9 mouse cellular contexts compared by ENCODE assay signal in the genomic region with DNA sequence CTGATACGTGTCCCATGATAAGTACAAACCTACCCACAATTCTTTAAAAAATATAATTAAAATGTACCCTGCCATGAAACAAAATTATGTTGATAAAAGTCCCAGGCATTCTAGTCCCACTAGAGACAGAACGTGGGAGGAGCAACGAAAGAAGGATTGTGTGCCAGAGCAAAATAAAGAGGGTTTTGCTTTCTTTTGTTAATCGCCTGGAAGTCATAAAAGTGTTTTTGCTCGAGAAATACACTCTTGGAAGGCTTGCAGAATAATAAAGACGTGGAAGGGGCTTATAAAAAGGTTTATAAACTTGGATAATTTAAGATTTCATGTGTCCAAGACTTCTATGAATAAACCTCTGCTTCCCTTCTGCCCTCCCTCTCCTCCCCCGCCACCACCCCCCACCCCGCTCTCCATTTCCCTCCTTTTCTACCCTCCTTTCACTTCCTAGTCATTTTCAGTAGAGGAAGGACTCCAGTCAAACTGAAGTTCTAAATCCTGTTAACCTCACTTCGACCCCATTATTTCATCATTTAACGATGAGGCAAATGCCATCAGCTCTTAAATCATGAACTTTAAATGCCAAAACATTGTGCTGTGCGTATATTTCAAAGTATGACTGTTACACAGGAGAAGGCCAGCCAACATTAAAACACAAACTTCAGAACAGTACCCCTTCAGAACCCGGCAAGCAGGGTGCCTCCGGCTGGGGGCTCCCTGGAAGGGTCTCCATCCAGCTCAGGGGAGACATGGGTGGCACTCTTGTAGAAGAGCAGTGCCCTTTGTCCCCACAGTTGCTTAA. TPM values are rescaled to one million over a fixed set of nuclear protein-coding genes. Genes with fewer than 3 reads are reported as not detected.
DNase-seq lines count a peak whose midpoint lies in the region; ATAC-seq and TF ChIP-seq lines count a peak whose summit lies in the region.
"Had no signal": no experiment of that assay in that cellular context is flagged by ENCODE, and none has a peak within 500 bp of the region (broad histone marks: within the 10 kb centered on the region; RNA-seq: fewer than 3 reads in every experiment).

No protein-coding gene starts in this region.

- no peak for DNase-seq in heart, adult 2 months
- no peak for DNase-seq in heart, postnatal 25 days (ENCODE audit: low spot score)
- peak; percentile 4 to 12 for DNase-seq in adrenal gland, postnatal 4 days (ENCODE audit: low spot score in 2 of 2)
- peak; percentile 95 for DNase-seq in hindlimb bud, embryonic 11.5 days (ENCODE audit: extremely low spot score, low read depth, low spot score)
- DNase-seq in cerebellum, adult 9-11 months = no peak
- no peak for DNase-seq in cerebellum, adult 9-10 months
- DNase-seq in midbrain, postnatal 0 days (ENCODE audit: low spot score) = no peak

- H3K4me1 ChIP-seq in heart, adult 2 months (ENCODE audit: control insufficient read depth, insufficient read depth, low read length) = peaks cover 19% of the 10 kb centered on the region
- peaks cover 32% of the 10 kb centered on the region for H3K4me1 ChIP-seq in lung, embryonic 15.5 days
- peaks cover 9% of the 10 kb centered on the region; the same call in 1 of the 2 replicates for H3K4me1 ChIP-seq in midbrain, postnatal 0 days (ENCODE audit: insufficient read depth, low read length)

- H3K36me3 ChIP-seq in heart, adult 2 months (ENCODE audit: control insufficient read depth, insufficient read depth, low read length) = peaks cover 8% of the 10 kb centered on the region; the same call in 1 of the 2 replicates
- H3K36me3 ChIP-seq in lung, embryonic 15.5 days = no peaks in the 10 kb centered on the region
- H3K36me3 ChIP-seq in midbrain, postnatal 0 days (ENCODE audit: insufficient read depth, low read length) = no peaks in the 10 kb centered on the region
- H3K36me3 ChIP-seq: neural tube, embryonic 12.5 days had no signal

- TF ChIP-seq EP300 in heart, adult 2 months (IDR thresholded peaks at IDR 0.05; ENCODE audit: insufficient read depth, low read depth, low read length) = no peak

- H3K4me3 ChIP-seq in heart, adult 2 months = 0 out of 2 replicates have a peak overlapping the region, but pooled peaks have one; percentile 9
- no peak overlapping the region for H3K4me3 ChIP-seq in lung, embryonic 15.5 days
- no peak overlapping the region for H3K4me3 ChIP-seq in midbrain, postnatal 0 days (ENCODE audit: low read depth, low read length)
- H3K4me3 ChIP-seq: neural tube, embryonic 12.5 days had no signal

- peak overlapping the region; percentile 4 for H3K9ac ChIP-seq in heart, adult 2 months (ENCODE audit: low read depth, low read length)
- no peak overlapping the region for H3K9ac ChIP-seq in lung, embryonic 15.5 days
- H3K9ac ChIP-seq in midbrain, postnatal 0 days (replicated peaks; ENCODE audit: low read length, poor library complexity, severe bottlenecking) = no peak overlapping the region
- H3K9ac ChIP-seq: neural tube, embryonic 12.5 days had no signal

- TF ChIP-seq CTCF in heart, adult 2 months (IDR thresholded peaks at IDR 0.05) = no peak
- no peak for TF ChIP-seq CTCF in midbrain, postnatal 0 days (IDR thresholded peaks at IDR 0.05)

- H3K27me3 ChIP-seq in heart, adult 2 months (ENCODE audit: control insufficient read depth, insufficient read depth, low read length) = no peaks in the 10 kb centered on the region
- H3K27me3 ChIP-seq in lung, embryonic 15.5 days = no peaks in the 10 kb centered on the region
- H3K27me3 ChIP-seq in midbrain, postnatal 0 days (ENCODE audit: insufficient read depth, low read length) = no peaks in the 10 kb centered on the region
- H3K27me3 ChIP-seq: neural tube, embryonic 12.5 days had no signal

- peak overlapping the region; percentile 95 for H3K27ac ChIP-seq in heart, adult 2 months
- peak overlapping the region; percentile 97 for H3K27ac ChIP-seq in lung, embryonic 15.5 days
- no peak overlapping the region; the same call in 1 of the 2 replicates for H3K27ac ChIP-seq in midbrain, postnatal 0 days (ENCODE audit: low read depth, low read length)

- TF ChIP-seq POLR2A in heart, adult 2 months (IDR thresholded peaks at IDR 0.05; ENCODE audit: insufficient read depth, low read depth, low read length) = no peak

- H3K9me3 ChIP-seq in lung, embryonic 15.5 days = no peaks in the 10 kb centered on the region
- H3K9me3 ChIP-seq in midbrain, postnatal 0 days (ENCODE audit: low read length) = no peaks in the 10 kb centered on the region
- H3K9me3 ChIP-seq: neural tube, embryonic 12.5 days had no signal

- WGBS in heart, adult 2 months = 43% methylated on average over 13 of the region's 13 CpGs
- WGBS in lung, embryonic 15.5 days = 31% methylated on average over 13 of the region's 13 CpGs
- 71% methylated on average over 13 of the region's 13 CpGs for WGBS in midbrain, postnatal 0 days

- intact Hi-C loops in heart, adult 2 months (cut with DNase I) = loop anchor here (2.0 kb wide), 2 partner anchors 22 to 86 kb away; no protein-coding TSS in a partner anchor
- intact Hi-C loops in heart, postnatal 25 days (cut with DNase I) = loop anchor here (2.0 to 5.0 kb wide), 4 partner anchors 20 to 87 kb away; a partner anchor contains a TSS

- peak overlapping the region; percentile 43 for H3K4me2 ChIP-seq in lung, embryonic 15.5 days
- H3K4me2 ChIP-seq in midbrain, postnatal 0 days (ENCODE audit: low read depth, low read length, poor library complexity, severe bottlenecking) = no peak overlapping the region
- H3K4me2 ChIP-seq: neural tube, embryonic 12.5 days had no signal

- ATAC-seq in lung, embryonic 15.5 days (ENCODE audit: borderline replicate concordance, extremely low read depth, low FRiP score, low TSS enrichment) = peak; percentile 86
- ATAC-seq in midbrain, postnatal 0 days (ENCODE audit: low FRiP score) = no peak

- no peaks in the 10 kb centered on the region for H3K79me2 ChIP-seq in heart, adult 2 months (replicated peaks; ENCODE audit: control insufficient read depth, insufficient read depth, low read length)

RNA-seq across cellular contexts. Expression of a gene that starts 54.8 kb away (rescaled TPM):
- total RNA-seq in heart, adult 2 months (2021) = 10 to 100 TPM; 16.2 to 16.5 TPM
- 4.3 and 8.3 TPM in 2 replicates for polyA plus RNA-seq in heart, adult 2 months (2012; rRNA removed)
- 10 to 100 TPM; 14.5 to 16.1 TPM for total RNA-seq in heart, postnatal 25 days (2021)
- total RNA-seq in adrenal gland, postnatal 4 days (2021) = 10 to 100 TPM; 17.5 to 17.7 TPM
- 6.5 and 8.8 TPM in 2 replicates for polyA plus RNA-seq in lung, embryonic 15.5 days (2015; fragmentation: Nextera tagmentation; extraction: Ambion mirVana)
- 14.3 and 15.2 TPM in 2 replicates for total RNA-seq in midbrain, postnatal 0 days (2014; rRNA removed)
- polyA plus RNA-seq in midbrain, postnatal 0 days (2015; fragmentation: Nextera tagmentation; extraction: Ambion mirVana) = 4.3 and 6.0 TPM in 2 replicates

Comparison
In these comparisons a context has a peak if more than half of its experiments do, and no peak if none do; other contexts are left out.
1. DNase-seq: peak in adrenal gland, postnatal 4 days (2 of 2) and hindlimb bud, embryonic 11.5 days (single experiment); none in heart, adult 2 months (0 of 2), heart, postnatal 25 days (single experiment), cerebellum, adult 9-11 months (single experiment), cerebellum, adult 9-10 months (single experiment) and midbrain, postnatal 0 days (single experiment).